Mouse (Mus musculus): ENCODE data around the gene Lhx2.

GRCm38 (mm10) chr2:38354717-38355510 lies 15.8 kb downstream of the Lhx2 start:
- TF ChIP-seq POLR2A (IDR thresholded peaks at IDR 0.05; ENCODE audit: insufficient read length, low read depth) = no peak
- no peak for TF ChIP-seq MAX (IDR thresholded peaks at IDR 0.05; ENCODE audit: low read depth)
- no peak for TF ChIP-seq MYOG (IDR thresholded peaks at IDR 0.05; ENCODE audit: control insufficient read depth in 1 of 3, insufficient read depth in 1 of 3, insufficient read length in 2 of 3, low read depth in 2 of 3)
- TF ChIP-seq E2F4 (IDR thresholded peaks at IDR 0.05; ENCODE audit: insufficient read depth) = no peak
- no peak for TF ChIP-seq CEBPB (IDR thresholded peaks at IDR 0.05; ENCODE audit: insufficient read depth, poor library complexity, severe bottlenecking)
- TF ChIP-seq MYOD1 (IDR thresholded peaks at IDR 0.05; ENCODE audit: control insufficient read depth in 1 of 3, insufficient read length in 2 of 3, low read depth in 2 of 3) = no peak
